Mouse (Mus musculus) thymus, postnatal 0 days (tissue): ENCODE measurements at regions not wholly inside any gene's neighbourhood (a gene's known extent, or its start where the extent isn't known, plus 50 kb on each side); places are given as distances from the start of the nearest gene placed in this dataset. TPM values are rescaled to one million over a fixed set of nuclear protein-coding genes. Genes with fewer than 3 reads are reported as not detected.
A peak's percentile ranks its signal among the peaks of the same experiment; 100 is the strongest.

Experiments used
- DNase-seq: peaks from one replicate; pipeline ENCODE4 v3.0.0-alpha.2; 2015; ENCODE audit warnings: low spot score
- microRNA counts: library from miRNA; unstranded; fragments of <30 nt; microRNA quantifications from one replicate; lab custom pipeline; 2015
- microRNA-seq: library from miRNA; unstranded; fragments of <30 nt; microRNA quantifications from one replicate; pipeline ENCODE4, GENCODE M21; 2016; ENCODE audit warnings: borderline number of aligned reads

DNA sequence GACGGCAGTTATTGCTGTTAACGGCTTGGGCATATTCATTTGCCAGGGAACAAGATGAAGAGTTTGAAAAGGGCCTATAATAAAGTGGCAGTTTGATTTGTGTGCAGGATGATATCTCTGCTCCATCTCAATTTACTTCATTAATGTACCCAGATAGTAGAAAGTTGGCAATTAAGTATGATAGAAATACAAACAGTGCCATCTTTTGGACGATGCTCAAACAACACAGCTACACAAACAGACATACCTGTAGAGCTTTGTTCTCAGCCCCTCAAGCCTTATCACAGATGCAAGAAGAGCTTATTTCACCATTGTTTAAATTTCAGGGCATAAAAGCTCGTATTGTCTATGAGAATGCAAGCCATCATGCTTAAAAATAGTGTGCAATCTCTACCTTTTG lies 82.2 kb downstream of the Tnfsf11 start:
- DNase-seq, result no peak

DNA sequence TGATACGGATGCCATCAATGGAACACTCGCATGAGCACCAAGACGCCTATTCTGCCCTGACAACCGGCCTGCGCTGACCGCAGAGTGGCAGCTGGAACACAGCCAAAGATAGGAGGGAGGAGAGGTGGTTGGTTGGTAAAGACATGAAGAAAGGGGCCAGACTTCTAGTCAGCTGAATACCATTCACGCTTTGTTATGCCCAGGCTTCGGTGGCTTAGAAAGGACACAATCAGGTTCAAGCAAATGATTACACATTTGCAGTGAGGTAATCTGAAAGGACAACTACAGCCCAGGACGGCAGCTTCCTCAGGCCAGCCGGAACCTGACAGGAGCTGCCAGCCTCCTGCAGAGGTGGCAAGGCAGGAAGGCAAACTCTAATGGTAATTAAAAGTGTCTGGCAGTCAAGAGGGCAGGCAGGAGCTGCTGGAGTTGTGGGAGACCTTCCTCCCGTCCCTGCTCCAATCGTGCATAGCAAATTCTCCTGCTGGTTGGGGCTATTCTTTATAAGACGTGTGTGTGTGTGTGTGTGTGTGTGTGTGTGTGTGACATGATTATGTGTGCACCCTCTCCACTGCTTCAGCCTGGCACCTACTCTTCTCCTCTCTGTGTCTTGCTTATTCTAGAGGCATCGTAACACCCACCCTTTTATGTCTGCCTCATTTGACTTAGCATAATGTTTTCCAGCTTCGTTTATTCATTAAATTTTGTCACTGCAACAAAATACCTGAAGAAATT lies 91.4 kb downstream of the Tnfsf11 start:
- DNase-seq, result no peak

GRCm38 (mm10) chr14:78215491-78215890 lies 92.4 kb downstream of the Tnfsf11 start:
- no peak for DNase-seq

GRCm38 (mm10) chr14:78204566-78204863 lies 103.3 kb downstream of the Tnfsf11 start:
- no peak for DNase-seq

GRCm38 (mm10) chr14:78203726-78204565 lies 103.9 kb downstream of the Tnfsf11 start:
- peak; percentile 16 for DNase-seq

DNA sequence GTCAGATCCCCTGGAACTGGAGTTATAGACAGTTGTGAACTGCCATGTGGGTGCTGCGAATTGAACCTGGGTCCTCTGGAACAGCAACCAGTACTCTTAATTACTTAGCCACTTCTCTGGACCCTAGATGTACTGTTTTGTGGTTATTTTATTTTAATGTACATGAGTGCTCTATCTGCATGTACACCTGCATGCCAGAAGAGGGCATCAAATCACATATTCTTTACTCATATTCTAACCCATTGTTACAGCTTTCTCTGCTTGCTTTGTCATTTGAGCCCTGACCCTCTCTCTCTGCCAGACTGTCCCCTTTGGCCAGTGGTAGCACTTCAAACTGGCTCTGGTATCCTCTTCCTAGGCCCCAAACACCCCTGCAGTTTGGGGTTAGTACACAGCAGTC lies 105.1 kb downstream of the Tnfsf11 start:
- no peak for DNase-seq

DNA sequence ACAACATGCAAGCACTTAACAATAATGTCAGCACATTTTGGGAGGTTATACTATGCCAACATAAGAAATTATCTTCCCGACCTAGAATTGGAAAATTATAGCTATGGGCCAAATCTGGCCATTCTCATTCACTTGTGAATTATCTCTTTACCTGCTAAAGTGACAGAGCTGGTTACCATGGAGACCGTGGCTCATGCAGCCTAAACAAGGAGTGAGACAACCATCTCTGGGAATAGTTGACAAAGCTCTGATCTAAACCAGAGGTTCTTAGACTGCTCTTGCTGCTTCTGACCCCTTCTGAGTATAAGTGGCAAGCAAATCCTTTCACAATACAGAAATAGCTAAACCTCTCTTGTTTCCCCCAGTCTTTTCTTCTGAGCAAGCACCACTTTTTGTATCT lies 108.7 kb upstream of the Fam216b start:
- DNase-seq, result no peak

DNA sequence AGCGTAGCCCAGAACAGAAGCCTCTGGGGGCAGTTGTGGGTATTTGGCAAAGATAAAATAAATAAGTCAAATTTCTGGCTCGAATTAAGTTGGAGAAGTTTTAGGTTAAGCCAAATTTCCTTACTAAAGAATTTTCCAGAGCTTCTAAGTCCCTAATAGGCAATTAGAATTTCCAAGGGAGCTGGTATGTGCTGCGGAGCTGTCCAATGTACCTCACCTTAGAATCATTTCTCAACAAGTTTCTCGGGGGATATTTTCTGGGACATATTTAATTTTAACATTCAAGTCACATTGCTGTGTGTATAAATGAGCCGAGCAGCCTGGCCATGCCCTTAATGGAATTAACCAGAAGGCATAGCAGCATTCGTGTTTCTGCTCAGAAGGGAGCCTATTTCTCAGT lies 90.8 kb upstream of the Fam216b start:
- no peak for DNase-seq

DNA sequence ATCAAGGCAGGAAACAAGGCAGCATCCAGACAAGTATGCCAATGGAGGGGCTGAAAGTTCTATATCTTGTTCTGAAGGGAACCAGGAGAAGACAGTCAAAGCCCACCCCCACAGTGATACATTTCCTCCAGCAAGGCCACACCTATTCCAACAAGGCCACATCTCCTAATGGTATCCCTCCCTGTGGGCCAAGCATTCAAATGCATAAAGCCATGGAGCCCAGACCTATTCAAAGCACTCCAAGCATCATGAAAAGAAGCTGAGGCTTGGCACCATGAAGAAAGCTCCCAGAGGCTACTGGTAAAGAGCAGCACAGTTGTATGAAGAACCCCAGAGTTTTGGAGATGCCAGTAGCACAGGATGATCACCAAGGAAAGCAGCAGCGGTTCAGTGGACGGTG lies 84.6 kb upstream of the Fam216b start:
- no peak for DNase-seq

DNA sequence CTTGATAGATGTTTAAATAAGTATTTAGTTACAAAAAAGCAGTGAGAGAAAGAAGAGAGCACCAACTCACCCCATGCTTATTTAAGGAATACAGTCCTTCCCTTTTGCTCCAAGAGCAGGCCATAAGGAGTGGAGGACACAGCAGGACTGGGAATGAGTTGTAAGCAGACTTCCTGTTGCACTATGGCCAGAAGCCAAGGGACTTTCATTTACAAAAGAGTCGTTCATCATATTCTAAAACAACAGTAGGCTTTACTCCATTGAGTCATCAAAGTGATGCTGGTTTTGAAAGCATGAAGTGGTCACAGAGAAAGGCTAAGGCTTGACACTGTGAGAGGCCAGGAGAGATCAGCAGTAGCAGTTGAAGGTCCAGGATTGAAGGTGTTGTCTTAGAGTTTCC lies 84.1 kb upstream of the Fam216b start:
- DNase-seq, result no peak

- no peak for DNase-seq
Measured at GRCm38 (mm10) chr14:78160819-78161218, 72.0 kb upstream of the Fam216b start.

DNA sequence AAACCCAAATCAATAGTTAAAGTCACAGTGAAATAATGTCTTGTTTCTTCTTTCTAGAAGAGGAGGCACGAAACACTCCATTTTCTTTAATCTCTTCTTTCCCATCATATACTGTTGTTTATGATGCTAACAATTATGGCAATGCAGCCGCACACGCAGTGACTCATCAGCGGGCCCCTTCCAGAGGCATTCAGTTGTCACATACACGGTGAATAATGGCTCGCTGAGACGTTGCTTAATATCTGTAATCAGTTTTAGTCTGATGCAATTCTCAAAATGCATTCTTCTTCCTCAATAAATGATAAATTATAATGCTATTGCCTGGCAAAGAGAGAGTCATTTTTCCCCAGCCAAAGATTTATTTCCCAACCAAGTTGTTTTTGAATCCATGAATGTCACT lies 70.8 kb upstream of the Fam216b start:
- DNase-seq, result no peak

GRCm38 (mm10) chr14:78157660-78158059 lies 68.9 kb upstream of the Fam216b start:
- DNase-seq, result no peak

DNA sequence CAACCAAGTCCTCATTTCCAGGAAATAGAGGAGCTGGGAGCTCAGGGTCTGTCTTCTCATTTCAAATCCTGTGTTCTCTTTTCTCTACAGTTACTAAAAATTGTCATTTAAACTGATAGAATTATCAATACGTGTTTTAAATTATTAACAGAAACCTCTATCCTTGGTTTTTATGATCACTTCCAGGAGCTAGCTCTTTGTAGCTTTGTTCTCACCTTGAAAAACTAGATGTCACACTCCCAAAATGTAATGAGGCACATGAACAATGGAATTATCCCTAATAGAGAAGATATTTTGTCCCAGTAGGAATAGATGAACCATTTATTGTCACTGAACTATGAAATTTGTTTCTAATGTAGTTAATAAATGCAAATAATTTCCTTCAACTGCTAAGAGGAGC lies 60.0 kb upstream of the Fam216b start:
- DNase-seq, result no peak

- DNase-seq, result no peak
Measured at GRCm38 (mm10) chr14:78143751-78144150, 54.9 kb upstream of the Fam216b start.

MicroRNAs encoded in the stretch of these regions (microRNA counts, 519-probe panel; counts per million panel counts)
- 473 counts per million, percentile 71 among the panel's probes with 10 or more counts for microRNA mmu-miR-1971 (lab: Ali Mortazavi, UCI)

Small RNA genes in the stretch of these regions (microRNA-seq; reads per million reads assigned to microRNA genes)
- gene Mir1971, result not detected
